Mouse (Mus musculus) stomach, embryonic 16.5 days (tissue): ENCODE data around the gene Ltbr. TPM values are rescaled to one million over a fixed set of nuclear protein-coding genes. Genes with fewer than 3 reads are reported as not detected.
A peak's percentile ranks its signal among the peaks of the same experiment; 100 is the strongest.
"Not testable (repeated sequence)": the region's sequence is repeated elsewhere in the genome, so short reads cannot be mapped to it uniquely, and the experiment has no call there.

Experiments
- ATAC-seq: fragments of 200-750 bp; cut with Nextera tagmentation; 2 replicates; pipeline ENCODE4 v1.8.0; 2017; ENCODE audit warnings: moderate number of reproducible peaks, moderate TSS enrichment; ENCODE audit not compliant: insufficient read depth, low FRiP score
- H3K27ac ChIP-seq: fragments of 300-500 bp; sonication (generic); 2 replicates; pipeline ENCODE4 v1.5.1; 2014; ENCODE audit warnings: low read length
- H3K27me3 ChIP-seq: fragments of 300-500 bp; sonication (generic); 2 replicates; pipeline ENCODE4 v1.6.1; 2014; ENCODE audit warnings: low read length, control low read depth, mixed read lengths; ENCODE audit not compliant: control insufficient read depth, insufficient read depth
- H3K36me3 ChIP-seq: fragments of 300-500 bp; sonication (generic); 2 replicates; pipeline ENCODE4 v1.6.1; 2014; ENCODE audit warnings: low read length; ENCODE audit not compliant: control insufficient read depth, insufficient read depth
- H3K4me1 ChIP-seq: fragments of 300-500 bp; sonication (generic); 2 replicates; pipeline ENCODE4 v1.6.1; 2014; ENCODE audit warnings: low read length, control low read depth, mixed read lengths; ENCODE audit not compliant: control insufficient read depth, insufficient read depth
- H3K4me2 ChIP-seq: fragments of 300-500 bp; sonication (generic); 2 replicates; pipeline ENCODE4 v1.6.1; 2014; ENCODE audit warnings: low read depth, low read length, mixed read lengths
- H3K4me3 ChIP-seq: fragments of 300-500 bp; sonication (generic); replicated peaks from 2 replicates; pipeline ENCODE4 v1.5.1; 2014; ENCODE audit warnings: mild to moderate bottlenecking, low read length
- H3K9ac ChIP-seq: fragments of 300-500 bp; sonication (generic); 2 replicates; pipeline ENCODE4 v1.6.1; 2014; ENCODE audit warnings: low read length
- H3K9me3 ChIP-seq: fragments of 300-500 bp; sonication (generic); replicated peaks from 2 replicates; pipeline ENCODE4 v1.6.1; 2016; ENCODE audit warnings: low read length, control low read depth; ENCODE audit not compliant: control insufficient read depth
- WGBS: fragments of 180-500 bp; shearing (Covaris S2); extraction: QIAGEN DNeasy Blood & Tissue Kit; methylation state at CpG from one replicate; pipeline ENCODE4 v1.1.7; 2014; 5-methylcytosine and 5-hydroxymethylcytosine counted together
- polyA plus RNA-seq: library from polyadenylated mRNA; unstranded; fragments of >200 nt; fragmentation: Nextera tagmentation; extraction: Ambion mirVana; gene quantifications from 2 replicates; pipeline ENCODE4 v1.2.1, GENCODE M21; 2015

Gene Ltbr
- polyA plus RNA-seq, 1 experiment from 2014 or later: 69.4 TPM

DNA sequence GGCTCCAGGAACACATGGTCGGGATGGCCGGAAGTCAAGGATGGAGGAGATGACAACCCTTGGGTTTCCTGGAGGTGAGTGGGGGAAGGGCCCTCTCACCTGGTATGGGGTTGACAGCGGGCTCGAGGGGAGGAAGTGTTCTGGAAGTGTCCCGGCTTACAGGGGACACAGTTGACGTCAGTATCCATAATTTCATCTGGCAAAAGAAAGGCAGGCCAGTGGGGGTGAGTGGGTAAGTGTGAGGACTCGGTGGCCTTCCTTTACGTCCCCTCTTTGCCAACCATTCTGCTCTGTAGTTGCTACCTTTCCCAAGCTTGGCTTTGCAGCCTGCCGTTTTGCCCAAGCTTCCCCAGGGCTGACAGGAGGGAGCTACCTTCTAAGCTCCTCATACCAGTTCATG lies 1.5 kb downstream of the Ltbr start:
- H3K4me2 ChIP-seq: peak overlapping the region; percentile 78
- H3K27ac ChIP-seq: no peak overlapping the region
- WGBS: 81% methylated on average over 9 of the region's 9 CpGs
- H3K4me3 ChIP-seq: peak overlapping the region; percentile 77
- ATAC-seq: no peak
- peak overlapping the region; percentile 98 for H3K9ac ChIP-seq
- H3K36me3 ChIP-seq: peaks cover 4% of the 10 kb centered on the region; the same call in 1 of the 2 replicates
- no peaks in the 10 kb centered on the region for H3K27me3 ChIP-seq
- no peaks in the 10 kb centered on the region for H3K9me3 ChIP-seq
- peaks cover 22% of the 10 kb centered on the region for H3K4me1 ChIP-seq

DNA sequence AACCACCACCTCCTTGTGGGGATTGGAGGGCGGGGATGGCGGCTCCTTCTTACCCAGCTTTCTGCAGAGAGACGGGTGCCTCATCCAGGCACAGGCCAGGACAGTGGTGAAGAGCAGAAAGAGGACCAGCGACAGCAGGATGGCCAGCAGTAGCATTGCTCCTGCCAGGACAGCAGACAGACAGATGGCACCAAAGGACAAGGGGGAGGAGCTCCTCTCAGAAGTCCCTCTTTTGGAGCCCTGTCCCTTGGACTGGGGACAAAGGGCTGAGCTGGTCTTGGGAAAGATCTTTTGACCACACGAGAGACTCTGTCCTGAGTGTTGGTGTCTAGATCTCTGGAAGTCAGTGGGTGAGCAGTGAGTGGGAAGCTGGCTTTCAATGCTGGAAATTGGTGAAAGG lies 4.3 kb downstream of the Ltbr start:
- peaks cover 14% of the 10 kb centered on the region for H3K36me3 ChIP-seq
- WGBS: 55% methylated on average over 5 of the region's 5 CpGs

GRCm38 (mm10) chr6:125308921-125309320 lies 4.8 kb downstream of the Ltbr start:
- H3K4me2 ChIP-seq: no peak overlapping the region
- H3K4me1 ChIP-seq: peaks cover 16% of the 10 kb centered on the region
- ATAC-seq: no peak
- WGBS: 26% methylated on average over 13 of the region's 13 CpGs
- no peaks in the 10 kb centered on the region for H3K9me3 ChIP-seq
- no peak overlapping the region for H3K4me3 ChIP-seq
- H3K27me3 ChIP-seq: no peaks in the 10 kb centered on the region
- H3K36me3 ChIP-seq: peaks cover 14% of the 10 kb centered on the region
- no peak overlapping the region for H3K27ac ChIP-seq
- no peak overlapping the region for H3K9ac ChIP-seq

More for the DNA sequence above, 4.3 kb downstream of the Ltbr start:
- H3K4me2 ChIP-seq: no peak overlapping the region
- H3K9me3 ChIP-seq: no peaks in the 10 kb centered on the region
- no peak overlapping the region for H3K4me3 ChIP-seq
- H3K27me3 ChIP-seq: no peaks in the 10 kb centered on the region
- no peak overlapping the region for H3K27ac ChIP-seq
- H3K4me1 ChIP-seq: peaks cover 20% of the 10 kb centered on the region
- no peak for ATAC-seq
- 0 out of 2 replicates have a peak overlapping the region, but pooled peaks have one; percentile 14 for H3K9ac ChIP-seq

DNA sequence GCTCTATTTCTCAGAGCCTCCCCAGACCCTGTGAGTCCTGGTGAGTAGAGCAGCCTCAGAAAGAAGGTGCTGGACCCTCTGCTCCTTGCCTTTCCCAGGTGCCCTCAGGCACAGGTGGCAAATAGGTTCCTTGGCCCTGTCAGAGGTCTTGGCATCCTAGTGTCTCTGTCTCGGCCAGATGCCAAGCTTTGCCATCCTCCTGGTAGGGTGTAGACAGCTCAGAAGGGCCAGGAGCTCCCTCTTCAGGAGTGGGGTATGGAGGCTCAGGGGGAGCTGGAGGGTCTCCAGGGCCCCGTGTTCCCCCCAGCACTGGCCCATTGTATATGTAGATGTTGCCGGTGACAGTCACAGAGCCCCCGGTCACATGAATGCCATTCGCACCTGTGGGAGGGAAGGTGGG lies 6.6 kb downstream of the Ltbr start:
- Histone ChIP-seq H3K4me3 (no peak overlapping the region), H3K36me3 (peaks cover 14% of the 10 kb centered on the region), H3K4me2 (no peak overlapping the region), H3K27ac (no peak overlapping the region), H3K4me1 (peaks cover 12% of the 10 kb centered on the region; the same call in 1 of the 2 replicates), H3K9me3 (no peaks in the 10 kb centered on the region), H3K27me3 (no peaks in the 10 kb centered on the region), H3K9ac (no peak overlapping the region)
- no peak for ATAC-seq
- WGBS: 91% methylated on average over 5 of the region's 5 CpGs

DNA sequence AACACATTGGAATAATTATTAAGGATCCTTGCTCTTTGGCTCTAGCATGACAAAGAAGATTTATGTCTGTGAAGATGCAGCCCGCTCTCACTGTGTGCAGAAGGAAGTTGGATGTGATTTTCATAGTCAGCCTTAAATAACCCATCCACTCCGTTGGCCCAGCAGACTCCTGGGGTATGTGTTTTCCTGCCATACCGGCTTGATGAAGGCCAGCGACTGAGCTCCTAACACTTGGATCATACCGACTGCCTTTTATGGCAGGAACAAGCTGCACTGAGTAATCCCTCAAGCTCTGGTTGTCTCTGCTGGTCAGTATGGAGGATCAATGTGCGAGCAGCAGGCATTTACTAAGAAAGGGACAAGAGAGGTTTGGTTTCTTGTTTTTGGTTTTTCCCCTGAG lies 8.2 kb downstream of the Ltbr start:
- 58% methylated on average over 6 of the region's 6 CpGs for WGBS
- Histone ChIP-seq H3K4me1 (0 out of 2 replicates have a peak, but pooled peaks cover 5% of the 10 kb centered on the region), H3K36me3 (peaks cover 14% of the 10 kb centered on the region), H3K9ac (no peak overlapping the region), H3K4me3 (no peak overlapping the region), H3K9me3 (no peaks in the 10 kb centered on the region), H3K27me3 (no peaks in the 10 kb centered on the region), H3K4me2 (no peak overlapping the region), H3K27ac (peak overlapping the region; percentile 57; the same call in 1 of the 2 replicates)
- ATAC-seq: peak; percentile 63; the same call in 1 of the 2 replicates

- not testable (repeated sequence) for H3K4me2 ChIP-seq, H3K4me3 ChIP-seq, ATAC-seq, H3K27ac ChIP-seq, H3K9ac ChIP-seq, H3K4me1 ChIP-seq, H3K27me3 ChIP-seq, H3K9me3 ChIP-seq
- peaks cover 14% of the 10 kb centered on the region for H3K36me3 ChIP-seq
- WGBS: 77% methylated on average over 7 of the region's 7 CpGs
These were observed 9.3 kb downstream of the Ltbr start for GRCm38 (mm10) chr6:125304408-125304807.

- 71% methylated on average over 4 of the region's 4 CpGs for WGBS
- Histone ChIP-seq H3K9me3 (no peaks in the 10 kb centered on the region), H3K27ac (no peak overlapping the region), H3K9ac (no peak overlapping the region), H3K4me1 (0 out of 2 replicates have a peak, but pooled peaks cover 5% of the 10 kb centered on the region), H3K36me3 (peaks cover 14% of the 10 kb centered on the region), H3K4me3 (no peak overlapping the region), H3K4me2 (no peak overlapping the region), H3K27me3 (no peaks in the 10 kb centered on the region)
- ATAC-seq: no peak
These were observed 10.4 kb downstream of the Ltbr start for GRCm38 (mm10) chr6:125303242-125303641.

GRCm38 (mm10) chr6:125302231-125302982 lies 11.3 kb downstream of the Ltbr start:
- H3K4me2 ChIP-seq: no peak overlapping the region
- no peak overlapping the region for H3K9ac ChIP-seq
- H3K9me3 ChIP-seq: no peaks in the 10 kb centered on the region
- peak overlapping the region; percentile 32 for H3K27ac ChIP-seq
- no peaks in the 10 kb centered on the region for H3K27me3 ChIP-seq
- H3K4me1 ChIP-seq: 0 out of 2 replicates have a peak, but pooled peaks cover 5% of the 10 kb centered on the region
- no peak for ATAC-seq
- peaks cover 11% of the 10 kb centered on the region for H3K36me3 ChIP-seq
- no peak overlapping the region for H3K4me3 ChIP-seq
- WGBS: 75% methylated on average over 24 of the region's 24 CpGs

- 78% methylated on average over 1 of the region's 1 CpGs for WGBS
- ATAC-seq: no peak; the same call in 1 of the 2 replicates
These were observed 12.7 kb downstream of the Ltbr start for GRCm38 (mm10) chr6:125300982-125301381.

More at GRCm38 (mm10) chr6:125300982-125301381, 12.7 kb downstream of the Ltbr start:
- Histone ChIP-seq H3K27ac (no peak overlapping the region), H3K4me1 (0 out of 2 replicates have a peak, but pooled peaks cover 5% of the 10 kb centered on the region), H3K4me3 (no peak overlapping the region), H3K27me3 (no peaks in the 10 kb centered on the region), H3K9ac (no peak overlapping the region), H3K9me3 (no peaks in the 10 kb centered on the region), H3K36me3 (peaks cover under 1% of the 10 kb centered on the region), H3K4me2 (no peak overlapping the region)
